Mouse (Mus musculus): ENCODE measurements around the gene Wasl. TPM values are rescaled to one million over a fixed set of nuclear protein-coding genes. Genes with fewer than 3 reads are reported as not detected.

Wasl gene
- total RNA-seq, 4 experiments from 2014 or later = 93.6 to 105 (median 97.3) TPM

DNA sequence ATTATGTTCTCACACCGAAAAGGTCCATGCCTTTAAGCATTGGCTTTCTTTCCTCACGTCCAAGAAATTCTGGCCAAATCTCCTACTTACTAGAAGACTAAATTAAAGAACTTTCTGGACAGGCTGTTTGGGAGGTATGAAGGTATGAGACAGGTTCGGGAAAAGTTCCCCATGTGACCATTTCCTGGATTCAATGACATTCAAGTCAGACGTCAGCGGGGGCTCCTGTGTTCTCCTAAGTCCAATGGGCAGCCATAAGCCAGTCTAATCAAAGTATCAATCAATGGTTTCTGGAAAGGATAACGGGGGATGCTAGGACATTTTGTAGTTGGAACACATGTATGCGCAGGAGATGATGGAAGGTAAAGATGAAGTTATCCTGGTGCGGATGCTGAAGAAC is 59.2 kb downstream of the Wasl start:
- DNase-seq (ENCODE audit: low spot score in 2 of 2) = no peak

DNA sequence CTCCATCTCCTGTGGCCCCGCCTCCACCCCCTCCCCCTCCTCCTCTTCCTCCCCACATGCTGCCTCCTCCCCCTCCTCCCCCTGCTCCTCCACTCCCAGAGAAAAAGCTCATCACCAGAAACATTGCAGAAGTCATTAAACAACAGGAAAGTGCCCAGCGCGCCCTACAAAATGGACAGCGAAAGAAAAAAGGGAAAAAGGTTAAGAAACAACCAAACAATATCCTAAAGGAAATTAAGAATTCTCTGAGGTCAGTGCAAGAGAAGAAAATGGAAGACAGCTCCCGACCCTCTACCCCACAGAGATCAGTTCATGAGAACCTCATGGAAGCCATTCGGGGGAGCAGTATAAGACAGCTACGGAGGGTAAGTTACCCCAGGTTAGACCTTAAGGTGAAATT is 60.5 kb downstream of the Wasl start:
- no peak for DNase-seq (ENCODE audit: low spot score in 2 of 2)

DNA sequence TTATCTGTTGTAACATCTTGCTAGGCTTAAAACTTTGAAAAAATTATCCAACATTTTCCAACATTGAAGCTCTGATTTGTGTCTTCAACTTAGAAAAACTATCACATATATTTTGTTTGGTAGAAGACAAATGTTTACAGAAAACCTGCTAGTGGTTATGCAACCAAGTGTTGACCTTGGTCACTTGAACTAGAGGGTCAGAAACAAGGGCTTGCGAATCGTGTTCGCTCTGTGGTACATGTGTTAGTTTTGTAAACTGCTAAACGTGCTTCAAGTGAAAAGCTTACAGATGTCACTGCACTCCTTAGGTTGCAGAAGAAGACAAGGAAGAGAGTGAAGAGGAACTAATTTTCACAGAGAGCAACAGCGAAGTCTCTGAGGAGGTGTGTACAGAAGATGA is 61.8 kb downstream of the Wasl start:
- DNase-seq (ENCODE audit: low spot score in 2 of 2) = no peak

GRCm38 (mm10) chr6:24602351-24602750 is 62.5 kb downstream of the Wasl start:
- DNase-seq (ENCODE audit: low spot score in 2 of 2) = no peak

- no peak for DNase-seq (ENCODE audit: low spot score in 2 of 2)
Observed at GRCm38 (mm10) chr6:24601668-24602067, 63.1 kb downstream of the Wasl start.

DNA sequence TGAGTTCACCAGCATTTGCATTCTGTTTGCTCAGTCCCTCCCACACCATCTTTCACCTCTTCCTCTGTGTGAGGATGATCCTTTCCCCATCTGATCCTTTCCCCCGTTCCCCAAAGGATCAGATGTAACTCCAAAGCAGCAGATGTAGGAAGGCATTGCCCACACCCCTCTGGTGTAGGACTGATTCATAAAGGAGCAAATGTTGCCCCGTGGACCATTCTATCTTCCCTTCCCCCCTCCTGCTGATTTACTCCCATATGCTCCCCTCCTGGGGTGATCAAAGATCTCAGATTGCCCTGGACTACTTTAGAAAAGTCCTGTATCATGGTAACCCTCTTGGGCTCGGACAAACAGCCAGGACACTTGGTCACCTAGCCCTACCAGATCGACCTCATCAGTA is 64.1 kb downstream of the Wasl start:
- DNase-seq (ENCODE audit: low spot score in 2 of 2) = no peak

GRCm38 (mm10) chr6:24600134-24600533 is 64.7 kb downstream of the Wasl start:
- no peak for DNase-seq (ENCODE audit: low spot score in 2 of 2)

- no peak for DNase-seq (ENCODE audit: low spot score in 2 of 2)
Observed at GRCm38 (mm10) chr6:24599639-24600038, 65.2 kb downstream of the Wasl start.

DNA sequence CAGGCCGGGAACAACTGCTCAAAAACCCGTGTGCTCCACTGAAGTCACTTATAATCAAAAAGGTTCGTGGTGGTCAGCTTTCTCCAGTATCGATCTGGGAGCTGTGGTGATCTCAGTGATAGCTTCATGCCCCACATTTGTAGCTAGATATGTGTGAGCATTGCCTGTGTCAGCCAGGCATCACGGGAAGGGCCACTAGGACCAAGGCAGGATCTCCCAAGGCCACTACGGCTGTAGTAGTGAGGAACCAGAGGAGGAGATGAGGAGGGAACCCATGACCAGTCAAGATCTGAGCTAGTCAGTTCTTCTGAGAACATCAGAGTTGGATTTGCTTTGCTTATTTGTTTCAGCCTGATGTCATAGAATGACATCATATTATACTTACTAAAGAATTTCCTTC is 65.6 kb downstream of the Wasl start:
- no peak for DNase-seq (ENCODE audit: low spot score in 2 of 2)

DNA sequence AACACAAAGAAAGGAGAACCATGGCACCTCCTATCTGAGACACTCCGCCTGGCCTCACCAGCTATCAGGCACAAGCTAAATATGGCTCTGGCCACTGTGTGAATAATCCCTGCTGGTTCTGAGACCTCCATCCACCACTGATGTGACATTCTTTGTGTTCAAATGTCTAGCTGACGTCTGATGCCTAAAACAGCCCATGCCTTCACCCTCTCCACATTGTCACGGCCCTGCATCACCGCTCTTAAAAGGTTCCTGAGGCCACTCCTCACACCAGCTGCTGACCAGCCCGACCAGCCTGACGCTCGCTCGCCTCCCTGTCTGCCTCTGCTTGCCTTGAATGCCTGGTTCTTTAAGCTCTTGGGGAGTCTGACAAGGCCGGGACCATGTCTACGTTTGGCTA is 67.3 kb downstream of the Wasl start, which contains the start of gene Lmod2:
TSS of gene Lmod2 (plus strand) at position 263 of the 400 bp plus-strand sequence.
- no peak for DNase-seq (ENCODE audit: low spot score in 2 of 2)

- no peak for DNase-seq (ENCODE audit: low spot score in 2 of 2)
Observed at GRCm38 (mm10) chr6:24591525-24592218, 73.1 kb downstream of the Wasl start.

DNA sequence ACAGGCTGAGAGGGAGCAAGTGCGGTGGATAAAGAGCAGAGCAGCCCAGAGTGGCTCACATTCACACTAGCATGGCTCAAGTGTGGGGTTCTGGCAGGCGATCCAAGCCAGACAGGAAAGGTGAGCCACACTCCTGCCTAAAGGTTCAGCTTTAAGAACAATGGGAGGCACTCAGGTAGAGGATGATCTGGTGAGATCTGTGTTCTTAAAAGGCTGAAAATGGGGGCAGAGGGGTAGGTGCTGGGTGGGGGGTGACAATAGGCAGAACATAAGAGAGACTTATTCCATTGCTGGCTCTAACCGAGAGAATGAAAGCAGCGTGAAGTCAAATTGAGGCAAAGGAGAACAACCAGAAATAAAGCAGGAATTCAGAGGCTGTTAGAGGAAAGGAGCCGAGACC is 74.5 kb downstream of the Wasl start:
- no peak for DNase-seq (ENCODE audit: low spot score in 2 of 2)

- no peak for DNase-seq (ENCODE audit: low spot score in 2 of 2)
Observed at GRCm38 (mm10) chr6:24586885-24587284, 77.9 kb downstream of the Wasl start.

DNA sequence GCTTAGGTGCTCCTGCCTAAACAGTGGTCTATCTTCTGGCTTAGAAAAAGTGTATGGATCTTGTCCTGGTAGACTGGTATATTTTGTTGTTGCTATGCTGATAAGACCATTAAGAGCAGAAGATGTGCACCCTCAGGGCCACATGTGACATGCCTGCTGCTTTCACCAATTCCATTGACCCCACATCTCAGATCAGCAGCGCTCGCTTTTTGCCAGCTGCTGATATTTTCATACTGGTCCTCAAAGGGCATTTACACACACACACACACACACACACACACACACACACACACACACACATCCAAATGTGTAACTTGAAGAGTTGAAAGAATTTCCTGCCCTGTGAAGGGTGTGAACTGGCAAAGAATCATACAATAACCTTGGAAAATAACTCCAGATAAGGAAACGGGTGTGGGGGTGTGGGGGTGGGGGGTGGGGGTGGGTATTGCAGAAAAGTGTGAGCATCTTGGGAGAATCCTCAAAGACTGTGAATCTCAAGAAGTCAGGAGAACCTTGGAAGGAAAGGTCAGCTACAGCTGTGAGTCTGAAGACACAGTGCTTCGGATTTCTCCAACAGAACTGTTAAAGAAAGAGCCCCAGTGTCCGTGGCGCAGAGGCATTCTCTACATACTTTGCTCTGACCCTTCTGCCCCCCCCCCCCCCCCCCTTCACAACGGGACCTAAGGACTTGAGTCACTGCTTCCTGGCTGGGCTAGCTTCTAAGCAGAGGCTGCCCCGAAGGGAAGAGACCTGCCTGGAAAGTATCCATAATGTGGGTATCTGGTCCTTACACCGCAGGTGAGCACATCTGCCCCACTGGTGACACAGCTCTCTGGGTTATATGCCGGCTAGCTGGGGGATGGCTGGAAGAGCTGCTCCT is 79.1 kb downstream of the Wasl start:
- DNase-seq (ENCODE audit: low spot score in 2 of 2) = no peak

- DNase-seq (ENCODE audit: low spot score in 2 of 2) = no peak
Observed at GRCm38 (mm10) chr6:24583456-24583855, 81.4 kb downstream of the Wasl start.

- no peak for DNase-seq (ENCODE audit: low spot score in 2 of 2)
Observed at GRCm38 (mm10) chr6:24573319-24573718, 91.5 kb downstream of the Wasl start.

DNA sequence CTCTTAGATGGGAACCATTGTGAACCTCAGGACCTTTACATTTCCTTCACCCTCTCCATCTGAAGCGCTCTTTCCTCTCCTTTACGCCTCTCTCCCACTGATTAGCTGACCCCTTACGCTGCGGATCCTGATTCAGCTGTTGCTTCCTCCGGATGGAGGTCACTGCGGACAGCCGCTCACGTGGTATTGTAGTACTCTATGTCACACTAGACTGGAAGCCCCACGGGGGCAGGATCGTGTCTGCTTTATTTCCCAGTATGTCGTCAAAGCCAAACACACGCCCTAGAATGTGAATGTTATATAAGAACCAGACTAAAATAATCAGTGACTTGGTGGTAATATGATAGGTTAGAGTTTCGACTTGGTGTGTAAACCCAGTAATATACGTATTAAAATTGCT is 92.4 kb downstream of the Wasl start:
- no peak for DNase-seq (ENCODE audit: low spot score in 2 of 2)

- DNase-seq (ENCODE audit: low spot score in 2 of 2) = no peak
Observed at GRCm38 (mm10) chr6:24571126-24571525, 93.7 kb downstream of the Wasl start.

DNA sequence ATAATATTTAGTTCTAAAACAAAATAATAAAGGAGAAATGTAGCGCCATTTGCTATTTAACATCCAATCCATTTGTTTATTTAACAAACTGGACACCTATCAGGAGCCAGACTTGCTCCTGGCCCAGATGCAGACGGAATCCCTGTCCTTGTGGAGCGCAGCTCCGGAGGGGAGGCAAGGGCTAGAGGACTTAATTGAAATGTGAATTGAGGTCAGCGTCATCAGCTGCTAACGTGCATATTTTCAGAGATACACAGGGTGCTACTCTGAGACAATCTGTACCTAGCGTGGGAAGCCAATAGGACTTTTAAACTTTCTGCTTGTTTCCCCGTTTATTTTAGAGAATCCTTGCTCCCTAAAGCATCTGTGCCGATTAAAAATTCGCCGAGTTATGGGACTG is 94.5 kb downstream of the Wasl start:
- no peak for DNase-seq (ENCODE audit: low spot score in 2 of 2)

GRCm38 (mm10) chr6:24569711-24570110 is 95.1 kb downstream of the Wasl start:
- no peak for DNase-seq (ENCODE audit: low spot score in 2 of 2)

GRCm38 (mm10) chr6:24568963-24569362 is 95.8 kb downstream of the Wasl start:
- DNase-seq (ENCODE audit: low spot score in 2 of 2) = no peak

DNA sequence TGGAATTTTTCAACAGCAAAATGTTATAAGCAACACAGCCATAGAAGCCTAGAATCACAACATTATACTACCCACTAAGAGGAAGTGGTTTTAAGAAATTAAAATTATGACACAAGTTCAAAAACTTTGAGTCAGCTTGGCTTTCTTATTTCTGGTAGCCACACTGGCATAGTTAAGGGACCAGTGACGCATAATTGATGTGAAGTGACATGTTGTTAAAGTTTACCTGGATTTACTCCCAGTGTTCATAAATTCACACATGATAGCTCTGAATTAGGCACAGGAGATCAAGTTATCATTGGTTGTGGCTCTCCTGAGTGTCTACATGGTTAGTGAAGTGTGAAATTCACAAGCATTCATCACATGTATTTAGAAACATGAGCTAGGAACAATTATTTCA is 99.9 kb downstream of the Wasl start:
- DNase-seq (ENCODE audit: low spot score in 2 of 2) = no peak

DNA sequence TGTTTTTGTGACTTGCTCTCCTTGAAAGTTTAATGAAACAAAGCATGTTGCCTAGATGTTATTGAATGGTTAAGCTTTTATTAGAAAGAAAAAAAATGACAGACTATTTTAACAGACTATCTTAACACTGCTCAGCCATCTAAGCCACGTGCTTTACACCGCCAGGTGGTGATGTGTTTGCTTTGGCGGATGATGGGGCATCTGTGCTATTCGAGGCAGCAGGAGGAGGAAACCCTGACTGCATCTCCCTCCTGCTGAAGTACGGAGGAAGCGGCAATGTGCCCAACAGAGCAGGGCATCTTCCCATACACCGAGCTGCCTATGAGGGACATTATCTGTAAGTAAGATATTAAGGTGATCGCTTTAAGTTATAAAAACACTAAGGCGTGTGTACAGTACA is 100.7 kb downstream of the Wasl start:
- peak in 1 of 2 experiments; percentile 24 for DNase-seq (ENCODE audit: low spot score in 2 of 2)
